Mouse (Mus musculus) heart, embryonic 12.5 days (tissue): Measurements from ENCODE around the gene Stk38. TPM values are rescaled to one million over a fixed set of nuclear protein-coding genes. Genes with fewer than 3 reads are reported as not detected.

Experiments used
- ATAC-seq: fragments of 200-750 bp; cut with Nextera tagmentation; 2 replicates; pipeline ENCODE4 v1.8.0; 2017; ENCODE audit warnings: moderate TSS enrichment, moderate library complexity; ENCODE audit not compliant: insufficient number of reproducible peaks, low FRiP score
- H3K27ac ChIP-seq: fragments of 300-500 bp; sonication (generic); 2 replicates; pipeline ENCODE4 v1.5.1; 2016; ENCODE audit warnings: mild to moderate bottlenecking, moderate library complexity; ENCODE audit not compliant: poor library complexity, severe bottlenecking
- H3K27me3 ChIP-seq: fragments of 300-500 bp; sonication (generic); replicated peaks from 2 replicates; pipeline ENCODE4 v1.6.1; 2016; ENCODE audit warnings: mild to moderate bottlenecking, moderate library complexity
- H3K36me3 ChIP-seq: fragments of 300-500 bp; sonication (generic); 2 replicates; pipeline ENCODE4 v1.6.1; 2016; ENCODE audit warnings: mild to moderate bottlenecking, moderate library complexity
- H3K4me1 ChIP-seq: fragments of 300-500 bp; sonication (generic); replicated peaks from 2 replicates; pipeline ENCODE4 v1.6.1; 2016; ENCODE audit warnings: mild to moderate bottlenecking
- H3K4me2 ChIP-seq: fragments of 300-500 bp; sonication (generic); 2 replicates; pipeline ENCODE4 v1.6.1; 2016; ENCODE audit warnings: mild to moderate bottlenecking, moderate library complexity
- H3K4me3 ChIP-seq: fragments of 300-500 bp; sonication (generic); 2 replicates; pipeline ENCODE4 v1.5.1; 2016; ENCODE audit warnings: mild to moderate bottlenecking
- H3K9ac ChIP-seq: fragments of 300-500 bp; sonication (generic); 2 replicates; pipeline ENCODE4 v1.6.1; 2016; ENCODE audit warnings: mild to moderate bottlenecking, moderate library complexity
- H3K9me3 ChIP-seq: fragments of 300-500 bp; sonication (generic); replicated peaks from 2 replicates; pipeline ENCODE4 v1.6.1; 2016; ENCODE audit warnings: mild to moderate bottlenecking, moderate library complexity
- WGBS: fragments of 180-500 bp; shearing (Covaris S2); methylation state at CpG from one replicate; pipeline ENCODE4 v1.1.7; 2016; 5-methylcytosine and 5-hydroxymethylcytosine counted together
- polyA plus RNA-seq: library from polyadenylated mRNA; unstranded; fragments of >200 nt; fragmentation: Nextera tagmentation; extraction: Ambion mirVana; gene quantifications from 2 replicates; pipeline ENCODE4 v1.2.1, GENCODE M21; 2016

The Stk38 gene
- polyA plus RNA-seq, 1 experiment from 2014 or later: 94.3 TPM

DNA sequence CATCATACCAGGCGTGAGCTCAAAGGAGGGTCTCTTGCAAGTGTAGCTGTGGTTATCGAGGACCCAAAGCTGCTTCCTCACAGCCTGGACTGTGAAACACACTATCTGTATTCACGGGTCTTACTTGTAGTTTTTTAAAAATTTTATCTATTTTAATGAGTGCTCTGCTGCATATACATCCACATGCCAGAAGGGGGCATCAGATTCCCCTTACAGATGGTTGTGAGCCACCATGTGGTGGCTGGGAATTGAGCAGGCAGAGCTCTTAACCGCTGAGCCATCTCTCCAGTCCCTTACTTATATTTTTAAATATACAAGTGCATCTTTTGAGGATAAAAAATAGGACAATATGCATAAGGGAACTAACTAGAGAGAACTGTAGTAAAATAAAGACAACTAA, 20.1 kb downstream of the Stk38 start:
- no peak for ATAC-seq
- WGBS: 72% methylated on average over 4 of the region's 4 CpGs
- peaks cover 82% of the 10 kb centered on the region for H3K36me3 ChIP-seq

DNA sequence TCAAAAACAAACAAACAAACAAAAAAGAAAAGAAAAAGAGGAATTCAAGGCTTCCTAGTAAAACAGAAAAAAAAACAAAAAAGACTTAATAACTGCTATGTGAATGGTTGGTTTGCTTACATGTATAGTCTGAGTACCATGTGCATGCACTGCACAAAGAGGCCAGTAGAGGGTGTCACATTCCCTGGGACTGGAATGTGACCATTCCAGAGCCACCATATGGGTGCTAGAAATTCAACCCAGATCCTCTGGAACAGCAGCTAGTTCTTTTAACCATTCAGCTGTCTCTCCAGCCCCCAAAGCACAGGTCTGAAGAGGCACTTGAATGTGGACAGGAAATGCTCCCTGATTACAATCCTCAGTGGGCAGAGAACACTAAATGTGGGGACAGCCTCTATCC, 21.0 kb downstream of the Stk38 start:
- no peak overlapping the region for H3K4me3 ChIP-seq
- no peak overlapping the region for H3K9ac ChIP-seq
- H3K4me1 ChIP-seq: peaks cover 20% of the 10 kb centered on the region
- H3K9me3 ChIP-seq: no peaks in the 10 kb centered on the region
- H3K27me3 ChIP-seq: no peaks in the 10 kb centered on the region
- H3K27ac ChIP-seq: no peak overlapping the region
- no peak overlapping the region for H3K4me2 ChIP-seq
- peaks cover 89% of the 10 kb centered on the region for H3K36me3 ChIP-seq
- no peak for ATAC-seq

More for the DNA sequence above, 20.1 kb downstream of the Stk38 start:
- Histone ChIP-seq H3K4me3 (no peak overlapping the region), H3K4me2 (no peak overlapping the region), H3K9me3 (no peaks in the 10 kb centered on the region), H3K4me1 (peaks cover 21% of the 10 kb centered on the region), H3K9ac (no peak overlapping the region), H3K27ac (no peak overlapping the region), H3K27me3 (no peaks in the 10 kb centered on the region)

DNA sequence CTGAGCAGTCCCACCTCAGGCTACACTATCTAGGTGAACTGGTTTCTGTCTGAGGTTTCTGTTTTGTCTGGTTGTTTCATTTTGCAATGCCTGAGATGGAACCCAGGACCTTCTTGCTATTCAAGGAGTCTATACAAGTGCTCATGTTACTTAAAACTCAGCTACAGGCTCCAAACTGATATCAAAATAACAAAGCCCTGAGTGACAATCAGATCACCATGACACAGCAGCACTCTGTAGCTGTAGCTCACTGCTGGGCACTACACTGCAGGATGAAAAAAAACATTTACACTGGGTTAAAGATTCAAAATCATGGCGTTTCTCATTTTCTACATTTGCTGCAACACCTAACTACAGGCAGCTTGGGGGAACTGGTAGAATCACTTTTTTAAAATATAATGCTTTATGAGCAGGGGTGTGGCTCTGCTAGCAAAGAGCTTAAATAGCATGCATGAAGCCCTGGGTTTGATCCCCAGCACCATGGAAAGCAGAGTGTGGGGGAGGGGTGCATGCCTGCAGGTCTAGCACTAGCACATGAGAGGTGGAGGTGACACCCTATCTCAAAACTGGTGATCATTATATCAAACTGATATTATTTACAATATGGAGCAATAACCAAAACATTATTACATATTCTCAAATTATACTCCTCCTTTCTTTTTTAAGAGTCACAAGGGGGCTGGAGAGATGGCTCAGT, 22.9 kb downstream of the Stk38 start:
- Histone ChIP-seq H3K27ac (no peak overlapping the region), H3K4me1 (peaks cover 4% of the 10 kb centered on the region), H3K36me3 (peaks cover 87% of the 10 kb centered on the region), H3K4me3 (no peak overlapping the region), H3K9me3 (no peaks in the 10 kb centered on the region), H3K27me3 (no peaks in the 10 kb centered on the region), H3K4me2 (no peak overlapping the region), H3K9ac (no peak overlapping the region)
- ATAC-seq: no peak
- 75% methylated on average over 1 of the region's 1 CpGs for WGBS

DNA sequence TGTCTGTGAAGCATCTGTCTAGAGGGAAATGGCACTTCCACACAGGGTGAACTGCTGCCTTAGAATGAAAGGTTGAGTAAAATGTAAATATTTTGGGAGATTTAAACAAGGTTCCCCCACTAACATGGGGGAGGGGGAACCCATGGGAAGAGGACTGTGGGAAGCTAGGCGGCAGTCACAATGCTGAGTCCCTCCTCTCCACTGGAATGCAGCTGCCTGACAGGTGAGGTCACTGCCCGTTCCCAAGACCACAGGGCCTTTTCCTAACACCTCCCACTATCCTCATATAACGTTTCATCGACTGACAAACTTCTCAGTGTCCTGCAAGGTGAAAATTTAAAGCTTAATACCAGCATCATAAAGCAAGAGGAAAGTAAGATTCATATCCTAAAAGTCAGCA, 25.2 kb downstream of the Stk38 start:
- peaks cover 4% of the 10 kb centered on the region for H3K4me1 ChIP-seq
- no peak overlapping the region for H3K9ac ChIP-seq
- no peaks in the 10 kb centered on the region for H3K27me3 ChIP-seq
- H3K4me2 ChIP-seq: no peak overlapping the region
- peaks cover 85% of the 10 kb centered on the region for H3K36me3 ChIP-seq
- no peak for ATAC-seq
- no peak overlapping the region for H3K27ac ChIP-seq
- no peak overlapping the region for H3K4me3 ChIP-seq
- H3K9me3 ChIP-seq: no peaks in the 10 kb centered on the region
- 19% methylated on average over 4 of the region's 4 CpGs for WGBS

DNA sequence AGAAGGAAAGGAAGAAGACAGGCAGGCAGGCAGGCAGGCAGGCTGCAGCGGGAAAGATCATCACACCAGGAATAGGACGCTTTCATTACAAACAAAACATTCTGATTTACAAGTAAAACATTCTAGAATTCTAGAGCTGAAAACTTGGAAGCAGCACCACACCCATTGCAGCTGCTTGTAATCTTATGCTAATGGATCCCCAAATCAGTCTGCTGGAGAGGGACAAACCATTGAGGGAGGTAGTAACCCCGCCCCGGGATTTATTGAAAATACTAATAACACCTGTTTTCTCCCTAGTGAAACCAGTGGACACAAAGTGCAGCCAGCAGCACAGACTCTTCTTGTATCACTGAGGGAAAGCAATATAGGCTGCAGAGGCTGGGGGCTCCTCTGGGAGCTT, 26.7 kb downstream of the Stk38 start:
- no peaks in the 10 kb centered on the region for H3K27me3 ChIP-seq
- peaks cover 4% of the 10 kb centered on the region for H3K4me1 ChIP-seq
- no peak overlapping the region for H3K4me2 ChIP-seq
- no peak overlapping the region for H3K9ac ChIP-seq
- H3K27ac ChIP-seq: no peak overlapping the region
- H3K9me3 ChIP-seq: no peaks in the 10 kb centered on the region
- ATAC-seq: no peak
- peaks cover 83% of the 10 kb centered on the region for H3K36me3 ChIP-seq
- H3K4me3 ChIP-seq: no peak overlapping the region
- WGBS: 79% methylated on average over 4 of the region's 4 CpGs

DNA sequence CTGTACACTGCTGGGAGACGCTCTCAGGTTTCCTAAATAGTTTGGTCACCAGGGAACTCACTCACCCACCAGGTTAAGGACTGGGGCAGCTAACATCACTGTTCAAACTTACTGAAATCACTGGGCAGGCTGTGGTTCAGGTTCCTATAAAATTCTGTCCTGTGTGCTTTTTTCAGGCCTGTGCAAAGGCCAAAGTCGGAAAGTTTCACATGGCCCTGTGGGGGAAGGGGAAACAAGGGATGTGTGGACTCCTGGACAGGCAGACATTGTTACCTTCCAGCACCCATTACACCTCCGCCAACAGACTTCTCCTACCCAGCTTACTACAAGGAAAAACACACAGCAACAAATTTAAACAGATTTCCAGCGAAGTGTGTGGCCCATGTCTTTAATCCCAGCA, 28.7 kb downstream of the Stk38 start:
- Histone ChIP-seq H3K9me3 (no peaks in the 10 kb centered on the region), H3K27ac (no peak overlapping the region), H3K36me3 (peaks cover 84% of the 10 kb centered on the region), H3K27me3 (no peaks in the 10 kb centered on the region), H3K9ac (no peak overlapping the region), H3K4me3 (no peak overlapping the region), H3K4me1 (peaks cover 4% of the 10 kb centered on the region), H3K4me2 (no peak overlapping the region)
- no peak for ATAC-seq
- WGBS: 93% methylated on average over 4 of the region's 4 CpGs

DNA sequence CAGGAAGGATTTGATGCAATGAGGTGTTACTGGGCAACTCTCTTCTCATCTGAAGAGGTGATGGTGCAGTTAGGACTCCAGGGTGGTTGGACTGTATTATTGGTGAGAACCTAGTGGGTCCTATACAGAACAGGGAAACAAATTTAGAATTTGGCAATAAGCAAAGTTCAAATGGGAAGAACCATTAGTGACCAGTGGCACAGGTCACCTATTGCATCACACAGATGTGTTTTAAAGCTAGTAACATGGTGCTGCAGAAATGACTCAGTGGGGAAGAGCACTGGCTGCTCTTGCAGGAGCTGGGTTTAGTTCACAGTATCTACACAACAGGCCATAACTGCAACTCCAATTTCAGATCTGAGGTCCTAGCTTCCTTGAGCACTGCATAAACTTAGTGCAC, 37.7 kb downstream of the Stk38 start:
- Histone ChIP-seq H3K4me2 (no peak overlapping the region), H3K27ac (no peak overlapping the region), H3K36me3 (peaks cover 97% of the 10 kb centered on the region), H3K9me3 (no peaks in the 10 kb centered on the region), H3K4me1 (no peaks in the 10 kb centered on the region), H3K4me3 (no peak overlapping the region), H3K27me3 (no peaks in the 10 kb centered on the region), H3K9ac (no peak overlapping the region)
- no peak for ATAC-seq

DNA sequence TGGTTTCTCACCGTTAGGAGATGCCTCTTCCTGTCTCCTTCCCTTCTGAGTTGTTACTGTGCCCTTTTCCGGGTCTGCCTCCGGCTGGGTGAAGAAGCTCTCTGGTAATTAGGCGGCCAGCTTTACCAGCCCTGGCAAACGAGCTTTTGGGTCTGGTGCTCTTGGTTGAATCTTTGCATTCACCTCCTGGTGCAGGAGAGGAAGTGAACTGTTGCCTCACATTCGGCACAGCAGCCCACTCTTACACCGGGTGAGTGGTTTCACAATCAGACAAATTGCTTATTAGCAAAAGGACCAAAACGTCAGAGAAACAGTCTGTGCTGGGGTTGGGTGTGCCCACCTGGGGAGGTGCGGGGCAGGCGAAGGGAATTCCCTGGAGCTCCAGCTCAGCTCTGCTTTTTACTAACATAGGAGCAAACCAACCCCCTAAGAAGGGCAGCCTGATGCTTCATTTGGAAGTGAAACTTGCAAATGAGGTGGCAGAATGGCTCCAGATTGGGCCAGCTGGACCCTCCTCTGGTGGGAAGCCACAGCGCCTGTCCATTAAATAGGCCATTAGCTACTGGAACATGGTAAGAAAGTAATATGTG, 40.7 kb downstream of the Stk38 start:
- Histone ChIP-seq H3K4me1 (no peaks in the 10 kb centered on the region), H3K4me3 (no peak overlapping the region), H3K9me3 (no peaks in the 10 kb centered on the region), H3K27ac (no peak overlapping the region), H3K9ac (no peak overlapping the region), H3K36me3 (peaks cover 98% of the 10 kb centered on the region), H3K4me2 (no peak overlapping the region), H3K27me3 (no peaks in the 10 kb centered on the region)
- no peak for ATAC-seq
- 69% methylated on average over 11 of the region's 11 CpGs for WGBS

DNA sequence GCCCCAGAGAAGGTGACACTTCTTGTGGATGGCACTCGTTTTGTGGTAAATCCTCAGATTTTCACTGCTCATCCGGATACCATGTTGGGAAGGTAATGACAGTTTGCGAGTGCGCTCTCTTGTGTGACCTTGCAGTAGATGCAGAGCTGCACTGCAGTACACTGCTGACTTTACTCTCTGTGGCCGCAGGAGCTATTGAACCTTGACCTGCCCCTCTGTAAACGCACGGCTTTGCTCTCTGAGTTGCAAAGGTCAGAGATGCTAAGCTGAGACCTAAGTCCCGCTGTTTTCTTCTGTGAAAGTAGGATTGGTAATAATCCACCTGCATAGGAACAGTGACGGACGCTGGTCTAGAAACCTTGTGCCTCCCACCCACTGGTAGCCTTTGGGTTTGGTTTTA, 46.2 kb downstream of the Stk38 start:
- H3K4me1 ChIP-seq: peaks cover 9% of the 10 kb centered on the region; the same call in 1 of the 2 replicates
- H3K27me3 ChIP-seq: no peaks in the 10 kb centered on the region
- no peaks in the 10 kb centered on the region for H3K9me3 ChIP-seq
- H3K36me3 ChIP-seq: peaks cover 65% of the 10 kb centered on the region
- H3K27ac ChIP-seq: no peak overlapping the region
- H3K4me3 ChIP-seq: no peak overlapping the region
- 86% methylated on average over 10 of the region's 10 CpGs for WGBS
- ATAC-seq: no peak
- no peak overlapping the region for H3K4me2 ChIP-seq
- H3K9ac ChIP-seq: no peak overlapping the region

DNA sequence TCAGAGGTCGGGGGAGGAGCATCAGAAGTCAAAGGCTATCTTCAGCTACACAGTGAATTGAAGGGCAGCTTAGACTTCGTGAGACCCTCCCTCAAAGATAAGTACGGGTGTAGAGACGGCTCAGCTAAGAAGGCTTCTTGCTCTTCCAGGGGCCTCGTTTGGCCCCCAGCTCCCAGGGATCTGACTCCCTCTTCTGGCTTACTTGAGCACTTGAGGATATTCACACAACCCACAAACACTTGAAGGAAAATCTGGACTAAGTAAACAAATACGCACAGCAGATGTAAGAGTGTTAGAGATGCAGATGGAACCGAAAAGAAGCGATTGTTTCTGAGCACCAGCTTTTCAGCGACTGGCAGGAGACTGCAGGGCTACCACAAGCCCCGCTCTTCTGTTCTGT, 47.2 kb downstream of the Stk38 start:
- 48% methylated on average over 10 of the region's 10 CpGs for WGBS
- no peaks in the 10 kb centered on the region for H3K9me3 ChIP-seq
- no peak overlapping the region for H3K4me3 ChIP-seq
- H3K4me1 ChIP-seq: peaks cover 9% of the 10 kb centered on the region; the same call in 1 of the 2 replicates
- no peak overlapping the region for H3K4me2 ChIP-seq
- H3K27me3 ChIP-seq: no peaks in the 10 kb centered on the region
- no peak for ATAC-seq
- peaks cover 58% of the 10 kb centered on the region for H3K36me3 ChIP-seq
- 0 out of 2 replicates have a peak overlapping the region, but pooled peaks have one; percentile 37 for H3K9ac ChIP-seq
- no peak overlapping the region for H3K27ac ChIP-seq

DNA sequence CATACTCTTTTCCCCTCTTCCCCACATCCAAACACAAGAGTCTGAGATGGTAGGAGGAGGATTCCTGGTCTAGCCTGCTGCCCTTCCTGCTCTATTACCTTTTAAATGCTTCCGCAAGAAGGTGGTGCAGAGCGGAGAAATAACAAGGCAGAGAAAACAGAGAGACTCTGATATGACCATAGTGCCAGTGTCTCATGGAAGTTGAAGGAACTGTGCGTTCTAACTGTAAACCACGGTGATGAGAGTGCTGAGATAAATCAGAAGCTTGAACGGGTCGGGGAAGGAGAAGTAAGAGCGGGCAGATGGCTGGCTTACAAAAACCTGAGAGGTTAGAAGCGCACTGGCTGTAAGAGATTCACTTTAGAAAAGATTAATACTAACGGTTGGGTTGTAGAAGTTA, 53.4 kb downstream of the Stk38 start:
- 0 out of 2 replicates have a peak overlapping the region, but pooled peaks have one; percentile 76 for H3K9ac ChIP-seq
- no peak overlapping the region for H3K27ac ChIP-seq
- no peaks in the 10 kb centered on the region for H3K9me3 ChIP-seq
- ATAC-seq: no peak
- H3K4me1 ChIP-seq: peaks cover 19% of the 10 kb centered on the region
- no peaks in the 10 kb centered on the region for H3K27me3 ChIP-seq
- no peak overlapping the region for H3K4me3 ChIP-seq
- H3K4me2 ChIP-seq: peak overlapping the region; percentile 86
- 92% methylated on average over 9 of the region's 9 CpGs for WGBS
- peaks cover 15% of the 10 kb centered on the region for H3K36me3 ChIP-seq

DNA sequence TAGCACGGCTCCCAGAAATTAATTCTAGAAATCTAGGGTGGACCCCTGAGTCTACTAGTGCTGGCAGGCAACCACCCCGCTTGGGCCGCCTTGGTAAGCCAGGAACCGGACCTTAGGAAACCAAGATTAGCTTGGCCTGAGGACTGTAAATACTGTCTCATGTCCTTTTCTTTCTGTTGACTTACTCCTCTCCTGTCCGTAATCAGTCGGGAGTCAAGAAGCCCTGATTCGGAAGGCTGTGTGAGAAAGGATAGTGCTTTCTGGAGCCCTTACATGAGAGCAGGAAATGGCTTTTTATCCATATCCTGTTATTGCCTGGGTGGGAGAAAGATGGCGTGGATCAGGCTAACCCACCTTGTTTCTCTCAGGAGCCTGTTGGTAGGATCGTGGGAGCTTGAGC, 54.5 kb downstream of the Stk38 start:
- H3K9me3 ChIP-seq: no peaks in the 10 kb centered on the region
- peak overlapping the region; percentile 89 for H3K27ac ChIP-seq
- peak overlapping the region; percentile 76 for H3K9ac ChIP-seq
- H3K4me1 ChIP-seq: peaks cover 19% of the 10 kb centered on the region
- peaks cover 13% of the 10 kb centered on the region for H3K36me3 ChIP-seq
- peak overlapping the region; percentile 86 for H3K4me2 ChIP-seq
- ATAC-seq: no peak
- no peaks in the 10 kb centered on the region for H3K27me3 ChIP-seq
- WGBS: 7% methylated on average over 9 of the region's 9 CpGs
- H3K4me3 ChIP-seq: peak overlapping the region; percentile 67
